Comparison of ENCODE assay signal across 9 mouse cellular contexts in genomic region chr10:19009186-19009672, GRCm38 (mm10). TPM values are rescaled to one million over a fixed set of nuclear protein-coding genes. Genes with fewer than 3 reads are reported as not detected.
DNase-seq lines count a peak whose midpoint lies in the region; ATAC-seq and TF ChIP-seq lines count a peak whose summit lies in the region.
"Had no signal": no experiment of that assay in that cellular context is flagged by ENCODE, and none has a peak within 500 bp of the region (broad histone marks: within the 10 kb centered on the region; RNA-seq: fewer than 3 reads in every experiment).

No protein-coding gene starts in this region.

- TF ChIP-seq EP300 in heart, postnatal 0 days (IDR thresholded peaks at IDR 0.05; ENCODE audit: low read depth) = no peak

- H3K9me3 ChIP-seq in heart, postnatal 0 days (replicated peaks; ENCODE audit: control insufficient read depth, low read length) = no peaks in the 10 kb centered on the region
- H3K9me3 ChIP-seq: embryonic facial prominence, embryonic 13.5 days had no signal

- peaks cover 27% of the 10 kb centered on the region for H3K36me3 ChIP-seq in heart, postnatal 0 days (replicated peaks; ENCODE audit: control insufficient read depth, insufficient read depth, low read length)

- TF ChIP-seq CTCF in heart, postnatal 0 days (IDR thresholded peaks at IDR 0.05; ENCODE audit: low read depth) = no peak

- ATAC-seq in heart, postnatal 0 days (ENCODE audit: insufficient read depth, low read depth) = no peak; the same call in 1 of the 2 replicates

- peaks cover 21% of the 10 kb centered on the region for H3K4me1 ChIP-seq in heart, postnatal 0 days (ENCODE audit: control insufficient read depth, insufficient read depth)

- no peak overlapping the region for H3K9ac ChIP-seq in heart, postnatal 0 days (replicated peaks; ENCODE audit: low read depth, low read length)
- H3K9ac ChIP-seq: embryonic facial prominence, embryonic 13.5 days had no signal

- DNase-seq in B cell, adult 2 months = peak; percentile 55 to 59
- DNase-seq in NIH3T3 (ENCODE audit: low read depth) = peak; percentile 48
- no peak for DNase-seq in heart, postnatal 0 days (ENCODE audit: low spot score)
- DNase-seq in lung, postnatal 10 days = peak; percentile 58
- no peak for DNase-seq in ovary, postnatal 10 days (ENCODE audit: low spot score)
- DNase-seq in thymus, adult 18-20 months = no peak
- no peak for DNase-seq in left cerebral cortex, adult 11 months (ENCODE audit: low spot score)
- DNase-seq in layer of hippocampus, postnatal 14 days (ENCODE audit: low spot score in 2 of 2) = no peak

- no peak overlapping the region for H3K27ac ChIP-seq in heart, postnatal 0 days (ENCODE audit: low read depth)
- H3K27ac ChIP-seq: embryonic facial prominence, embryonic 13.5 days had no signal

- H3K4me3 ChIP-seq in heart, postnatal 0 days (ENCODE audit: low read depth, low read length) = no peak overlapping the region
- H3K4me3 ChIP-seq: embryonic facial prominence, embryonic 13.5 days had no signal

- 47% methylated on average over 8 of the region's 8 CpGs for WGBS in heart, postnatal 0 days

- H3K27me3 ChIP-seq in heart, postnatal 0 days (ENCODE audit: control insufficient read depth, insufficient read depth, low read length) = no peaks in the 10 kb centered on the region
- H3K27me3 ChIP-seq: embryonic facial prominence, embryonic 13.5 days had no signal

- H3K4me2 ChIP-seq in heart, postnatal 0 days (ENCODE audit: low read depth, low read length) = peak overlapping the region; percentile 39
- H3K4me2 ChIP-seq: embryonic facial prominence, embryonic 13.5 days had no signal

RNA-seq across cellular contexts. Expression of gene Tnfaip3, which starts 6.2 kb away (rescaled TPM):
- total RNA-seq in heart, postnatal 0 days (2014; rRNA removed; ENCODE audit: low replicate concordance) = 4.2 and 4.6 TPM in 2 replicates
- polyA plus RNA-seq in heart, postnatal 0 days (2015; fragmentation: Nextera tagmentation; extraction: Ambion mirVana) = 1.1 and 1.3 TPM in 2 replicates
- 1 to 10 TPM; 4.5 to 4.6 TPM for total RNA-seq in layer of hippocampus, postnatal 14 days (2021)

Comparison
In these comparisons a context has a peak if more than half of its experiments do, and no peak if none do; other contexts are left out.
1. DNase-seq: peak in B cell, adult 2 months (2 of 2), NIH3T3 (single experiment) and lung, postnatal 10 days (single experiment); none in heart, postnatal 0 days (single experiment), ovary, postnatal 10 days (single experiment), thymus, adult 18-20 months (0 of 2), left cerebral cortex, adult 11 months (single experiment) and layer of hippocampus, postnatal 14 days (0 of 2).